15 mouse cellular contexts compared by ENCODE assay signal in the genomic region with DNA sequence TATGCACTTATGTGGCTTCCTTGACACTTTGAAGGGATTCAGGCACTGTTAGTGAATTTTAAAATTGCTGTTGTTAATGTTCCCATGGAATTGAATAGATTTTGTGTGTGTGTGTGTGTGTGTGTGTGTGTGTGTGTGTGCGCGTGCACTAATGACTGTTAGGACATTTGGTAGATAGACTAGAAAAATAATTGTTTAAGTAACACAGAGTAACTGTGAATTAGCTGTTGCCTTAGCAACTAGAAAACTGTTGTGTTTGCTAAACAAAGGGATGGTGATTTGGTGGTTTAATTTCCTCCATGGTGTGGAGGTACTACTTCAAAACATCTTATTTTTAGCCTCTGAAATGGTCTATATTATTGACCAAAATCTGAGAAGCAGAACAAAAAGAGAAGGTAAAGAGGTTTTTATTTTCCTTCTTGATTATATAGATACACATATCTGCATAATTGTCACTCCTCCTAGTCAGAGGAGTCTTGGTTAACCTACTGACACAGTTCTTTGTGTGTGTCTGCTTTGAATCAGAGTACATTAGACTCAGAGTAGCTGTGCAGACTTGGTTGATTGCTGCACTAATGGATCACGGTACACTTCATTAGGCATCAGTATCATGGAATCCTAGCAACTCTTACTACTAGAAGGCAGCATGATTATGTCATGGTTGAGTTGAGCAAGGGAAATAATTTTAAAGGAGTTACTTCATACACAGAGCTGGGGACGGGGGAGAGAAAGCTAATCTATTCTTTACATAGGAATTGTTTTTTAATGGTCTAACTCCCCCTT. TPM values are rescaled to one million over a fixed set of nuclear protein-coding genes. Genes with fewer than 3 reads are reported as not detected.
DNase-seq lines count a peak whose midpoint lies in the region; ATAC-seq and TF ChIP-seq lines count a peak whose summit lies in the region.
"Had no signal": no experiment of that assay in that cellular context is flagged by ENCODE, and none has a peak within 500 bp of the region (broad histone marks: within the 10 kb centered on the region; RNA-seq: fewer than 3 reads in every experiment).

No protein-coding gene starts in this region.

- peak; percentile 11 for DNase-seq in MN1 (ENCODE audit: low spot score)
- DNase-seq in gastrocnemius, adult 2 months = no peak
- DNase-seq in urinary bladder, postnatal 14 days (ENCODE audit: low spot score) = no peak
- DNase-seq: cerebellum, adult 9-10 months; kidney, adult 11 months; thymus, adult 2 months had no signal

- peak; percentile 17 for ATAC-seq in CD4-positive, CD25-positive, alpha-beta regulatory T cell, adult 4 months
- ATAC-seq in hindbrain, embryonic 13.5 days (ENCODE audit: low FRiP score) = peak; percentile 84
- peak; percentile 40; the same call in 1 of the 2 replicates for ATAC-seq in midbrain, embryonic 16.5 days
- no peak for ATAC-seq in intestine, embryonic 15.5 days
- ATAC-seq: Patski had no signal

- no peaks in the 10 kb centered on the region for H3K36me3 ChIP-seq in hindbrain, embryonic 13.5 days
- no peaks in the 10 kb centered on the region for H3K36me3 ChIP-seq in midbrain, embryonic 16.5 days (ENCODE audit: control insufficient read depth, insufficient read depth, low read length)
- no peaks in the 10 kb centered on the region for H3K36me3 ChIP-seq in intestine, embryonic 15.5 days
- H3K36me3 ChIP-seq: heart, embryonic 10.5 days; limb, embryonic 13.5 days had no signal

- TF ChIP-seq CTCF in gastrocnemius, adult 2 months (IDR thresholded peaks at IDR 0.05) = no peak

- no peak overlapping the region for H3K9ac ChIP-seq in hindbrain, embryonic 13.5 days
- no peak overlapping the region for H3K9ac ChIP-seq in midbrain, embryonic 16.5 days (ENCODE audit: low read depth, low read length)
- H3K9ac ChIP-seq in intestine, embryonic 15.5 days = no peak overlapping the region
- H3K9ac ChIP-seq: limb, embryonic 13.5 days had no signal

- H3K9me3 ChIP-seq in hindbrain, embryonic 13.5 days = no peaks in the 10 kb centered on the region
- no peaks in the 10 kb centered on the region for H3K9me3 ChIP-seq in midbrain, embryonic 16.5 days (replicated peaks; ENCODE audit: control insufficient read depth, low read length, poor library complexity, severe bottlenecking)
- no peaks in the 10 kb centered on the region for H3K9me3 ChIP-seq in intestine, embryonic 15.5 days
- H3K9me3 ChIP-seq: heart, embryonic 10.5 days; limb, embryonic 13.5 days; megakaryocyte, embryonic 14.5 days had no signal

- 52% methylated on average over 4 of the region's 4 CpGs for WGBS in hindbrain, embryonic 13.5 days
- WGBS in midbrain, embryonic 16.5 days = 70% methylated on average over 4 of the region's 4 CpGs
- WGBS in intestine, embryonic 15.5 days = 84% methylated on average over 4 of the region's 4 CpGs

- intact Hi-C loops in gastrocnemius, adult 2 months (cut with DNase I) = no loop called here

- peaks cover 14% of the 10 kb centered on the region for H3K4me1 ChIP-seq in hindbrain, embryonic 13.5 days (replicated peaks)
- no peaks in the 10 kb centered on the region; the same call in 1 of the 2 replicates for H3K4me1 ChIP-seq in midbrain, embryonic 16.5 days (ENCODE audit: control insufficient read depth, insufficient read depth, low read length)
- H3K4me1 ChIP-seq in intestine, embryonic 15.5 days (replicated peaks) = 0 out of 2 replicates have a peak, but pooled peaks cover 3% of the 10 kb centered on the region
- H3K4me1 ChIP-seq: limb, embryonic 13.5 days had no signal

- H3K27ac ChIP-seq in hindbrain, embryonic 13.5 days = peak overlapping the region; percentile 74
- H3K27ac ChIP-seq in midbrain, embryonic 16.5 days (ENCODE audit: low read length) = no peak overlapping the region
- no peak overlapping the region for H3K27ac ChIP-seq in gastrocnemius, adult 2 months
- H3K27ac ChIP-seq in intestine, embryonic 15.5 days = no peak overlapping the region
- H3K27ac ChIP-seq: heart, embryonic 10.5 days; limb, embryonic 13.5 days had no signal

- no peaks in the 10 kb centered on the region for H3K27me3 ChIP-seq in hindbrain, embryonic 13.5 days
- no peaks in the 10 kb centered on the region for H3K27me3 ChIP-seq in midbrain, embryonic 16.5 days (ENCODE audit: control insufficient read depth, insufficient read depth, low read depth, low read length)
- no peaks in the 10 kb centered on the region for H3K27me3 ChIP-seq in intestine, embryonic 15.5 days (replicated peaks)
- H3K27me3 ChIP-seq: CH12.LX; limb, embryonic 13.5 days; megakaryocyte, embryonic 14.5 days; Patski had no signal

- H3K4me3 ChIP-seq in hindbrain, embryonic 13.5 days = no peak overlapping the region
- H3K4me3 ChIP-seq in midbrain, embryonic 16.5 days (ENCODE audit: low read depth, low read length) = no peak overlapping the region
- H3K4me3 ChIP-seq in gastrocnemius, adult 2 months = no peak overlapping the region
- H3K4me3 ChIP-seq in intestine, embryonic 15.5 days (replicated peaks) = no peak overlapping the region
- H3K4me3 ChIP-seq: heart, embryonic 10.5 days; limb, embryonic 13.5 days; megakaryocyte, embryonic 14.5 days had no signal

- H3K4me2 ChIP-seq in hindbrain, embryonic 13.5 days = no peak overlapping the region
- H3K4me2 ChIP-seq in midbrain, embryonic 16.5 days (ENCODE audit: low read length) = no peak overlapping the region
- no peak overlapping the region for H3K4me2 ChIP-seq in intestine, embryonic 15.5 days (replicated peaks)
- H3K4me2 ChIP-seq: limb, embryonic 13.5 days had no signal

RNA-seq across cellular contexts. Expression of a gene that starts 50.6 kb away (rescaled TPM):
- polyA plus RNA-seq in CD4-positive, CD25-positive, alpha-beta regulatory T cell, adult 4 months (2017; shearing (Covaris generic)) = 100 to 1,000 TPM in 1 of 2 experiments, 10 to 100 TPM in 1; 98.0 to 105 TPM
- 79.2 and 83.9 TPM in 2 replicates for polyA plus RNA-seq in hindbrain, embryonic 13.5 days (2015; fragmentation: Nextera tagmentation; extraction: Ambion mirVana)
- 80.6 and 81.0 TPM in 2 replicates for polyA plus RNA-seq in midbrain, embryonic 16.5 days (2015; fragmentation: Nextera tagmentation; extraction: Ambion mirVana)
- 10 to 100 TPM; 15.1 to 19.4 TPM for total RNA-seq in gastrocnemius, adult 2 months (2021)
- polyA plus RNA-seq in intestine, embryonic 15.5 days (2015; fragmentation: Nextera tagmentation; extraction: Ambion mirVana) = 38.7 and 46.8 TPM in 2 replicates

RNA-seq across cellular contexts. Expression of a gene that starts 50.9 kb away (rescaled TPM):
- polyA plus RNA-seq in CD4-positive, CD25-positive, alpha-beta regulatory T cell, adult 4 months (2017; shearing (Covaris generic)) = 10 to 100 TPM; 56.3 to 76.4 TPM
- 97.0 and 99.6 TPM in 2 replicates for polyA plus RNA-seq in hindbrain, embryonic 13.5 days (2015; fragmentation: Nextera tagmentation; extraction: Ambion mirVana)
- polyA plus RNA-seq in midbrain, embryonic 16.5 days (2015; fragmentation: Nextera tagmentation; extraction: Ambion mirVana) = 80.9 and 89.7 TPM in 2 replicates
- 10 to 100 TPM; 14.0 TPM for total RNA-seq in gastrocnemius, adult 2 months (2021)
- polyA plus RNA-seq in intestine, embryonic 15.5 days (2015; fragmentation: Nextera tagmentation; extraction: Ambion mirVana) = 51.7 and 52.2 TPM in 2 replicates
